Mouse (Mus musculus) gastrocnemius, adult 2 months (tissue): Measurements from ENCODE around the gene Dph1. TPM values are rescaled to one million over a fixed set of nuclear protein-coding genes. Genes with fewer than 3 reads are reported as not detected.

Experiments
- DNase-seq: peaks from one replicate; pipeline ENCODE4 v3.0.0; 2022
- H3K27ac ChIP-seq: fragments of 200-600 bp; 2 replicates; pipeline ENCODE4 v1.8.1; 2022; ENCODE audit warnings: mild to moderate bottlenecking
- H3K4me3 ChIP-seq: fragments of 200-600 bp; 2 replicates; pipeline ENCODE4 v1.8.1; 2022; ENCODE audit warnings: mild to moderate bottlenecking, moderate library complexity
- CTCF ChIP-seq: fragments of 200-600 bp; IDR thresholded peaks from 2 replicates; pipeline ENCODE4 v1.8.1; 2022; ENCODE audit warnings: antibody characterized with exemption, mild to moderate bottlenecking, moderate library complexity
- intact Hi-C: fragments of 180-260 bp; cut with DNase I; formaldehyde crosslinking; loops from one replicate; pipeline ENCODE4 v1.15.1; 2025
- total RNA-seq, 2 experiments: library from RNA; stranded (reverse); gene quantifications; 2 replicates each; pipeline ENCODE4 v1.2.3; 2021

Dph1 gene
- total RNA-seq, 2 experiments from 2014 or later, result 5.5 to 6.2 TPM

DNA sequence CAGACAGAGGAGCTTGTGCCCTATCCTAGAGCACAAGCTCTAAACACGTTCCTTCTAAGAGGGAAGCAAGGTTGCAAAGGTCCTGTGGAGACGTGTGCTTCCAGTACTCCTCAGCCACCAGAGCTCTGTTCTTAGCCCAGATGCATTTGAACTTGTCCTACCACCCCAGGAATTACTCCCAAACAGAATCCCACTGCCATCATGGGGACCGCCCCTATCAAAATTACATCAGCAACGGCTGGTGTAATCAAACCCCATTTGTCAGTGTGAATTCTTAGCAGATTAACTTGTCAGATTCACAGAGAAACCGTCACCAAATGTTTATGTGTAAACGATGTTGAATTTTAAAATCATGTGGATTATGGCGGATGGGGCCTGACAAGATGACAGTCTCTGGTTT is 30.1 kb downstream of the Dph1 start:
- no peak overlapping the region for H3K4me3 ChIP-seq
- intact Hi-C loops, result no loop called here
- H3K27ac ChIP-seq, result peak overlapping the region; percentile 92
- TF ChIP-seq CTCF, result no peak
- no peak for DNase-seq

DNA sequence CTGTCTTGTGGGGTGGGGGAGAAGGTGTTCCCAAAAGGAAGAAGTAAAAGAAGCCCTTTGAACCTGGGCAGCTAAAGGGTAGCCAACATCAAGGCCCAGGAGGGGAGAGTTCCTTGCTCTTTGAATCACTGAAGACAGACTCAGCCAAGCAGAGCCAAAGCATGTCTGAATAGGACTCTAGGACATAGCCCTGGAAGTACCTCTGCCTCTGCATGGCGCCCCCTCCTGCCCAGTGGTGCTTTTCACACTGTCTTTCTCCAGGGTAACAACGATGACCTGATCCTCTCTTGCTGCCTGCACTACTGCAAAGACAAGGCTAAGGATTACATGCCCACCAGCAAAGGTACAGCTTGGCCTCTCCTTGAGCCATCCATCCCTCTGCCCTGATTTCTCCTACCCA is 31.5 kb downstream of the Dph1 start:
- Histone ChIP-seq H3K4me3 (no peak overlapping the region), H3K27ac (peak overlapping the region; percentile 92)
- intact Hi-C loops, result no loop called here
- DNase-seq, result peak; percentile 75
- TF ChIP-seq CTCF, result peak; percentile 69

DNA sequence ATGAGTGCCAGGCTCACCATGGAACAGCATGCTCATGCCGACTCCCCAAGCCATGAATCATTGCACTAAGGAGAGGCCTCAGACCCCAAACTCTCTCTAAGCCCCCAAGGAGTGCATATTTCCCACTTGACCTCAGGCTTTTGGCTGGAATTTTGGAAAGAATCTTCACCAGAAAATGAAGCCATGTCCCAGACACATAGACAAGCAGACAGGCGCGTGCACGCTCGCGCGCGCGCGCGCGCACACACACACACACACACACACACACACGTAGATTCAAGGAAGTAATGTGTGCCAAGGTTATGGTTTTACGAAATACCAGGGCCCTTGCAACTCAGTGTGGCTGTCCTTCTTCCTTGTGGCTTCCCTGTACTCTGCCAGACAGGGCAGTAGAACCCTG is 32.6 kb downstream of the Dph1 start:
- peak; percentile 31 for DNase-seq
- intact Hi-C loops, result no loop called here
- H3K4me3 ChIP-seq, result no peak overlapping the region
- TF ChIP-seq CTCF, result no peak
- peak overlapping the region; percentile 92 for H3K27ac ChIP-seq

DNA sequence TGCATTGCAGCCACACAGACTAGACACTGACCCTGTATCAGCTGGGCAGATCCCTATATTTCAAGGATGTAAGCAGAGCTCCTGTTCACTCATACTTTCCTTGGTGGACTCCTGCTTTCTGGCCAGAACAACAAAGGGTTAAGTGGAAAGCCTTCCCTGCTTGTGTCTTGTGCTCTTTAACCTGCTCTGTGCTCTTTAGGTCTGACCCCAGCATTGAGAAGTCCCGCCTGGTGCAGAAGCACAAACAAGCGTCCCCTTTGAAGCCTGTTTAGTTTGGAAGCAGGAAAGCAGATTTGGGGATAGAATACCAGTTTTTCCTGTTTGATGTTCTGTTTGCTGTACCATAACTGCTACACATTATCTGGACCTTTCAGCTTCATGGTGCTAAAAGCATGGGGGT is 33.1 kb downstream of the Dph1 start:
- Histone ChIP-seq H3K4me3 (no peak overlapping the region), H3K27ac (peak overlapping the region; percentile 92)
- no peak for TF ChIP-seq CTCF
- intact Hi-C loops, result no loop called here
- no peak for DNase-seq

DNA sequence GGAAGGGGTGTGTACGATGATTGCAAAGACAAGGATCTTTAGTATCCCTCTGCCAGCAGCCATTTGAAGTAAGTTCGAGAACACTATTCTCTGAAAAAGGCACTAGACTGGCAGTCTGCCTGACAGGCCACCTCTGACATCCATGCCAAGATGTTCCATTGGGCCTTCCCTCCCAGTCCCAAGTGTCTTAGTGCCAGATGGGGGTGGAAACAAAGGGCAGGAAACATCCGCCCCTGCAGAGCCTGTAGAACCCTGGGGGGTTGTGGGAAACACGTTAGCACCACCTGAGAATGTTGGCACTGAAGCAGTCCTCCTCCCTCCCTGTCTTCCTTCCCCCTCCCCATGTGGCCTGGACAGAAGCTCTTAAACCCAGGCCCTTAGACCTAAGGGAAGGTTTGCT is 34.0 kb downstream of the Dph1 start:
- TF ChIP-seq CTCF, result no peak
- Histone ChIP-seq H3K4me3 (no peak overlapping the region), H3K27ac (peak overlapping the region; percentile 92)
- peak; percentile 32 for DNase-seq
- intact Hi-C loops, result no loop called here

DNA sequence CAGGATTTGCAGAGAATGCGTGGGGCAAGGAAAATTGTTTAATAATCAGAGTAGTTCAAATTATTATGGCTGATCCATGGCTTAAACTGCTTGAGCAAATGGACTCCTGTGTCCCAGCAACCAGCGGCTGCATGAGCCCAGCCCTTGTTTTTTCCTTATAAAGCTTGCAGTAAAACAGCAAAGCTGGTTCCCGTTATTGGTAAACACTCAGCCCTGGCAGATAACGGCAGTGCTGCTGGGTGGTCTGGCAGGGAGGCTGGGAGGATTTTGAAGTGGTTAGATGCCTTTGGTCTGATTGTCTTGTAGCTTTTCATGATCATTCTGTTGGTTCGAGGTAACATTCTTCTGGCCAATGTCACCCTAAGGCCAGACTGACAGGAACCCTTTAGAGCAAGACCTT is 34.6 kb downstream of the Dph1 start:
- Histone ChIP-seq H3K4me3 (no peak overlapping the region), H3K27ac (peak overlapping the region; percentile 92)
- no peak for DNase-seq
- intact Hi-C loops, result no loop called here
- no peak for TF ChIP-seq CTCF

DNA sequence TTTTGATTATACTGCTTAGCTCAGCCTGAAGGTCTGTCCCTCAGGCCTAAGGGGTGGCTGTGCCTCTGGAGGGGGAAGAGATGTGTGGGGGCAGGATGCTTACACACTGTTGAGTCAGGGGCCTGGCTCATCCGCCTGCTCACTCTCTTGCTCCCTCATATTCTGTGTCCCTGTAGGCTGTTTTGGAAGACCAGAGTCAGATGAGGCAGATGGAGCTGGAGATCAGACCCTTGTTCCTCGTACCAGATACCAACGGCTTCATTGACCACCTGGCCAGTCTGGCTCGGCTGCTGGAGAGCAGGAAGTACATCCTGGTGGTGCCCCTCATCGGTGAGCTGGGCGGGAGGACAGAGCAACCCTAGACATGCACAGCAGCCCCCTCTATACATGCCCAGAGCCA is 35.1 kb downstream of the Dph1 start:
- DNase-seq, result no peak
- no peak for TF ChIP-seq CTCF
- Histone ChIP-seq H3K4me3 (no peak overlapping the region), H3K27ac (peak overlapping the region; percentile 92)
- intact Hi-C loops, result no loop called here

DNA sequence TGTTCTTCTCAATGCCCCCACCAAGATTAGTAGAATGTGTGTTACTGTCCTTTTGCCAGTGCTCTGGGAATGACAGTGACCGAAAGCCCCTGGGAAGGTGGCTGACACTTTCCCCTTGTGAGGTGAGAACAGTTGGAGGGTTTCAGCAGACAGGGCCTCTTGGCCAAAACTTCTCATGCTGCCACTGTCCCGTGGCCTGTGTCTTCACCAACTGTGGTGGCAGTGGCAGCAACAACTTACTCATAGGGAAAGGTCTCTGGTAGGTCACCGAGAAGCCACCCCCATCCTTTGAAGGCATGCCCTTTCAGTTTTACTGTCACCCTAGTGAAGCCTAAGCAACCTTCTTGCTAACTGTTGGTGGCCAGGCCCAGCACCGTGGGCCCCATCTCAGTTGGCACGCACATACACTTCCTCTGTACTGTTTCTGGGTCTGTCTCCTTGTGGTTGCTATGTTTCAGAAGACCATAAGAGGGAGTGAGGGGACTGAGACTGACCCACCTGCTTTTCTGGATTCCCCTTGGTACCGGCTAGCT is 36.9 kb downstream of the Dph1 start:
- peak overlapping the region; percentile 92 for H3K27ac ChIP-seq
- intact Hi-C loops, result no loop called here
- DNase-seq, result no peak
- no peak overlapping the region for H3K4me3 ChIP-seq
- peak; percentile 4; the same call in 1 of the 2 replicates for TF ChIP-seq CTCF

DNA sequence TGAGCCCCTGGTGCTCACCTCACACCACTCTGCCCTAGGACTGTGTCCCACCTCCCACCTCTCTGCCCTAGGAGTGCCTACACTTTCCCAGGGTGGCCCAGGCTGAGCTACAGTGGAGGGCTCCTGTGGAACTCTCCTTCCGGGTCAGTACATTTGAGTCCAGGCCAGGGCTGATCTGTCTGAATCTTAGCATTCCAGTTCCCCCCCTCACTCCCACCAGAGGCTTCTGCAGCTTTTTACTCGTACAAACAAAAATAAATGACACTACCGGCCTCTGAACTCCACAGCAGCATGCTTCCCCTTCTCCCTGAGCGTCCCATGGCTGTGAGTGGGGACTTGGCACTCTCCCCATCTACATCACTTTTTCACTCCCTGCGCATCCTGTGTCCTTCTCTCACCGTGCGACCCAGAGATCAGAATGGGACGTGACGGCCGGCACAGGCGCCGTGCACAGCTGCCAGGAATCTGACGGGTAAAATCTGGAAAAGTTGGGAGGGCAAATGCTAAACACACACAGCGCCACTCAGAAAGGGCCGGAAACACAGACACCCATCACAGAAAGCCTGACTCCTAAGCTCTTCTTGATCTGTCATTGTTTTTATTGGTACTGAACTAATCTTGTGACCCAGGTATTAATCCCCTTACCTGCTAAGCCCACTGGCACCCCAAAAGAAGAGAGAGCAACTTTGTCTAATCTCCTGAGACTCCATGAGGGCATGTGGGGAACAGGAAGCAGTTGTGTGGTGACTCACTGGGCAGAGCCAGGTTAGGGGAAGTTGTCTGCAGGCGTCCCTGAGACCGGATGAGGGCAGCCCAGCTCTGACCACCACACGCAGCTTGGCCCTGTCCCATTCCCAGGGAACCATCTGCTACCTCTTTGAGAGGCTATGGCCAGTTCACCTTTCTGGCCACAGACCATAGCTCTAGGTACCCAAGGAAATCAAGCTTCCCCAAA is 38.2 kb downstream of the Dph1 start:
- no peak for TF ChIP-seq CTCF
- H3K4me3 ChIP-seq, result peak overlapping the region; percentile 9; the same call in 1 of the 2 replicates
- DNase-seq, result peak; percentile 38
- intact Hi-C loops, result no loop called here
- peak overlapping the region; percentile 92 for H3K27ac ChIP-seq

DNA sequence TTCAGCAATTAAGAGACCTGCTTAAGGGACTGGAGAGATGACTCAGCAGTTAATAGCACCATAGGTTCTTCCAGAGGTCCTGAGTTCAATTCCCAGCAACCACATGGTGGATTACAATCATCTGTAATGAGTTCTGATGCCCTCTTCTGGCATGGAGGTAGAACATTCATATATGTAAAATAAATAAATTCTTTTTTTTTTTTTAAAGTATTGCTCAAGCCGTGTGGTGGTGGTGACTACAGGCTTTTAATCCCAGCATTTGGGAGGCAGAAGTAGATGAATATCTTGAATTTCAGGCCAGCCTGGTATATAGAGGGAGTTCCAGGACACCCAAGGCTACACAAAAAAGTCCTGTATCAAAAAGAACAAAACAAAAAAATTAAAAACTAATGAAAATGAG is 40.7 kb downstream of the Dph1 start:
- no peak for TF ChIP-seq CTCF
- DNase-seq, result no peak
- intact Hi-C loops, result no loop called here
- Histone ChIP-seq H3K4me3 (no peak overlapping the region), H3K27ac (no peak overlapping the region)

DNA sequence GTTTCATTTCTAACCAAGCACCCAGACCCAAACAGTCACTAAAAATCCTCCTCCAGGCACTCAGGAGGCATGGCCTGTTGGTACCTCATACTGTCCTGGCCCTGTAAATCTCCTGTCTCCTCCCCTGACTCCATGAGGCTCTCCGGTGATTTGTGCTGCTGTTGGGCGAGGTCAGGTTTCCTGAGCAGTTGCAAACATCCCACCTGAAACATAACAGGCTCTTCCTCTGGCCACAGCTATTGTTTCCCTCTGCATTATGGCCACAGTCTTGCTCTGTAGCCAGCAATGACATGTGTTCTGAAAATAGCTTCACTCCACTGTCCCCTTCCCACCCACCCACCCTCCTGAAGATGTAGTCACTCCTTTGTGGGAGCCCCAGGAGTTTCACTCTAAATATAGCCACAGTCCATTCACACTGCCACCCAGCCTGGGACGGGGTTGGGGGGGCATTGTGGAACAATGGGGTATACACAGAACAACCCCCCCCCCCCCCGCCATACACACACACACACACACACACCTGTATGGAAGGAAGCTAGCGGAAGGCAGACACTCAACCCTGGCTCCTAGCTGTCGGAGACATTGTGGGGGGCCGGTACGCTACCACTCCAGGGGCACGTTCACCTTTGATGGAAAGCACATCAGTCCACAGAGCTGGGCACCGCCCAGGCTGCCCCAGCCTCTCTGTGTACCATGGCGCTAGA is 42.6 kb downstream of the Dph1 start:
- H3K4me3 ChIP-seq, result no peak overlapping the region
- peak overlapping the region; percentile 84 for H3K27ac ChIP-seq
- TF ChIP-seq CTCF, result no peak
- intact Hi-C loops, result no loop called here
- no peak for DNase-seq

DNA sequence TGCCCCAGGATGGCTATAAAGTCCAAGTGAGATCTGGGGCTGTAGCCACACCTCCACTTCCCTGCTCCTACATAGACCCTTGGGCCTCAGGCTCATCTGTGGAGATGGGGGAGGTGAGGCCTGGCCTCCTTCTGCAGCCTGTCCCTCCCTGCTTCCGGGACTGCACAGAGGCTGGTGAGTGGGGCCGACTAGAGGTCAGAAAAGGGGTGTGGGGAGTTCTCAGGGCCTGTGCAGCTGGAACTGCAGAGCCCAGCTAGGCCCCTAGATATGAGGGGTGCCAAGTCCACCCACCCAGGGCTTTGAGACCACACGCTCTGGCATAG is 43.2 kb downstream of the Dph1 start:
- DNase-seq, result peak; percentile 57
- intact Hi-C loops, result no loop called here
- Histone ChIP-seq H3K27ac (peak overlapping the region; percentile 84), H3K4me3 (no peak overlapping the region)
- no peak for TF ChIP-seq CTCF
